Mouse (Mus musculus): ENCODE measurements around the gene Hoxa3.

Hoxa3 gene

GRCm38 (mm10) chr6:52221337-52221992 lies 8.3 kb upstream of the Hoxa3 start, which contains the start of gene Hoxa7:
Hoxa7 (minus strand) TSS chr6:52221854.
- peak; percentile 68 for ATAC-seq (ENCODE audit: insufficient number of reproducible peaks, low FRiP score, low TSS enrichment)

GRCm38 (mm10) chr6:52220865-52221310 lies 7.8 kb upstream of the Hoxa3 start:
- ATAC-seq (ENCODE audit: insufficient number of reproducible peaks, low FRiP score, low TSS enrichment), result no peak

- no peak for ATAC-seq (ENCODE audit: insufficient number of reproducible peaks, low FRiP score, low TSS enrichment)
These were observed 7.1 kb upstream of the Hoxa3 start for GRCm38 (mm10) chr6:52220003-52220864.

GRCm38 (mm10) chr6:52219234-52219942 lies 6.3 kb upstream of the Hoxa3 start:
- no peak for ATAC-seq (ENCODE audit: insufficient number of reproducible peaks, low FRiP score, low TSS enrichment)

- no peak for ATAC-seq (ENCODE audit: insufficient number of reproducible peaks, low FRiP score, low TSS enrichment)
These were observed 5.6 kb upstream of the Hoxa3 start for GRCm38 (mm10) chr6:52218643-52219215.

GRCm38 (mm10) chr6:52217895-52218642 lies 4.9 kb upstream of the Hoxa3 start:
- ATAC-seq (ENCODE audit: insufficient number of reproducible peaks, low FRiP score, low TSS enrichment), result no peak

DNA sequence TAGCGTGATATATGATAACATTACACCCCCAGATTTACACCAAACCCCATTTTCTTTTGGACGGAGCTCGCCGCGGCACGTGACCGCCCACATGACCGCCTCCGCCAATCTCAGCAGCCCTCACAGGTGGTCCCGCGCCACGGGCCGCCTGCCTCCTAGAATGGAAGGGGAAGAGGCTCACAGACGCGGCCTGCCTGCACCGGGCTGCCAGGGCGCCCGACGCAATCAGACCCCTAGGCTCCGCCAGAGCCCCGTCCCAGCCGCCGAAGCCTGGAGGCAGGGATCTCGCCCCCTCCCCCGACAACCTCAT lies 4.3 kb upstream of the Hoxa3 start:
- no peak for ATAC-seq (ENCODE audit: insufficient number of reproducible peaks, low FRiP score, low TSS enrichment)

GRCm38 (mm10) chr6:52216691-52217458 lies 3.7 kb upstream of the Hoxa3 start:
- ATAC-seq (ENCODE audit: insufficient number of reproducible peaks, low FRiP score, low TSS enrichment), result no peak

GRCm38 (mm10) chr6:52215771-52216535 lies 2.8 kb upstream of the Hoxa3 start:
- ATAC-seq (ENCODE audit: insufficient number of reproducible peaks, low FRiP score, low TSS enrichment), result no peak

DNA sequence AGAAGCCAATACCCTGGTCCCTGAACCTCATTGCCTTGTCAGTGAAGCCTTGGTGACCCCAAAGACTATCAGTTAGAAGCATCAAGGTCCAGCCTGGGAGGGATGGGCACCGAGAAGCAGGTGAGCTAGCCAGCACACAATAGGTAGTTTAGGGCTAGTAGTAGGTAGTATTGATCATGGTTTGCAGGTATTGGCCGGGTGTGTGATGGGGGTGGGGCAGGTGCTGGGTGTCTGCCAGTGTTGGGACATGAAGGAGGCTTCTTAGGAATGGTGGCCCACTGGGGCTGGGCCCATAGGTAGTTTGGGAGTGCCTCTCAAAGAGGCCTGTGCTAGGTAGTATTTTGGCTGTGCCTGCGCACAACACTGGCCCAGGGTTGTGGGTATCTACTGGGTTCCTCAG lies 1.9 kb upstream of the Hoxa3 start:
- no peak for ATAC-seq (ENCODE audit: insufficient number of reproducible peaks, low FRiP score, low TSS enrichment)

DNA sequence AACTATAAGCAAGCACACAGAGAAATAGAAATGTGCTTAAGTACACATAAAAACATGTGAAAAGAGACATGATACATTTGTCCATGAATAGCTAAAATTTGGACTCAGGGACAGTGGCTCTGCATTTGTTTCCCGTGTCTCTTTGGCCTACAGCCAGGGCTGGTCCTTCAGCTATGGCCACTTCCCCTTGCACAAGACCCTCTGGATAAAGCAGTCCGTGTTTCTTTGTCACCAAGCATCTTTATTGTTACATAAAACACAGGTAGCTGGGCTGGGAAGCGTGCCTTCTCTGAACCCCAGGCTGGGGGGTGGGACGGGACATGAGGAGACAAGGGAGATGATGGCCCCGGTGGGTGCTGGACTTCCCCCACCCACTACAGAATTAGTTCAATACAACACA lies 1.1 kb upstream of the Hoxa3 start:
- ATAC-seq (ENCODE audit: insufficient number of reproducible peaks, low FRiP score, low TSS enrichment), result no peak

DNA sequence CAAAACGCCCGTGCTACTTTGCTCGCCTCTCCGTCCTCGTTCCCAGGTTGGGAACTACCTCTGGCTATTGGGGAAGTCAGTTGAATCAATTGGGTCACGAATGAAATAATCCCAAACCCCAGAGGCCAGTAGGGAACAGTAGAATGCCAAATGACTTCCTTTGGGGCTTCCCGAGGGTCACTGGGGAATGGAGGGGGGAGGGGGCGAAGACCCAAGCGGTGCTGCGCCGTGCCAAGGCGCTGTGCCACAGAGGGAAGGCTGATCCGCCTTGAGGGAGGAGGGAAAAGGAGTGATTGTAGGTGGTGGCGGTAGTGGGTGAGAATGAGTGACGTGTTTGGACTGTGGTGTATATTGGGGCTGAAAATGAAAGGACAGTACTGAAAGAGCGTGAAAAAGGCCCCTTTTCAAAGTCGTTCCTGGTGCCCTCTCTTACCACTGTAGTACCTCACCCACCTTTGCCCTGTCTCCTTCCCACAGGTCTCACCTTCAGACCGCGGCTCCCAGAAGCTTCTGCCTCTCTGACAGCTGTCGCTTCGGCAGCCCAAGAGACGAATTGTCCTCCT lies 499 bp downstream of the Hoxa3 start:
- ATAC-seq (ENCODE audit: insufficient number of reproducible peaks, low FRiP score, low TSS enrichment), result no peak

DNA sequence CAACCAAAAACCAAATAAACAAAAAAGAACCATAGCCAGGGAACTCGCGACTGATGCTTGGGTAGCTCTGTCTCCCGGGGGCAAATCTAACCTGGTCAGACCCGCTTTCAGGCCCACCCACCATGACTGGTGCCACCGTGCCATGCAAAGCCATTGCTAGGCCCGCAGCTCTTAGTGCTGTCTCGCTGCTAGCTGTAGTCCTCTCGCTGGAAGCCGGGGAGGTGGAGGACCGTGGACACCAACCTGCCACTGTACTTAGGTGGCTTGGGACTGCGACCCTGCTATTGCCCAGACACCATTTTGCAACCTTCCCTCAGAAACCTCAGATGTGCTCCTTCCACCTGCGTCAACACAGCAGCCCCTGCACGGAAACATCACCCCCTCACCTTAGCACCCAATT lies 1.2 kb downstream of the Hoxa3 start:
- ATAC-seq (ENCODE audit: insufficient number of reproducible peaks, low FRiP score, low TSS enrichment), result no peak

DNA sequence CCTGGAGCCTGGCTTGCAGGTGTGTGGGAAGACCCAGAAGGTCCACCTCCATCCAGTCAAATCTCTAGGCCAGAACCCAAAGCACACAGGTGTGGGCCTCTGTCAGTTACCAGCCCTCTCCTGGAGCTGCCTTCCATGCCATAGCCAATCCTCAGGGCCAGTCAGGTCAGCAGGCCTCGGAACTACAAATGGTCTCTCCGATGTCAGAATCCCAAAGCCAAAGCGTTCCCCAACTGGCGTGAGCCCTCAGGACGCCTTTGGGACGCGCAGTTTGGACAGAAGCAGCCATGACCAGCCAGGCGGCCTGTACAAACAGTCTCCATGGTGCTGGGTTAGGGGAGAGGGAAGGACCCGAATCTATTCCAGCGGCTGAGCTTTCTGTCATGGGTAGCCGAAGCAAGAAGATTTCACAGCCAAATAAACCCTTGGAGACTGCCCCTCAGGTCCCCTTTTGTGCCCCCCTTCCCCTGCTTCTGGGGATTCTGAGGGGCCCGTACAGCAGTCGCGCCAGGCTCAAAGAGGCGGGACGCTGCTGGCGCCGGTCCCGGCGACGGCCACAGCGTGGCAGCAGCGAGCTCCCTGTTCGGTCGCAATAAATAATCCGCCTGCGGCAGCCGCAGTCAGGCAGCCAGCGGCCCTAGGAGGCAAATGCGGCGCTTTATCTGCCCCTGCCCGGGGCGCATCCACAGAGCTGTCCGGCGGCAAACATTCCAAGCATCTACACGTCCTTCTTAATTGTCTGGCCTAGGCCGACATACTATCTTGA lies 1.8 kb downstream of the Hoxa3 start:
- no peak for ATAC-seq (ENCODE audit: insufficient number of reproducible peaks, low FRiP score, low TSS enrichment)

DNA sequence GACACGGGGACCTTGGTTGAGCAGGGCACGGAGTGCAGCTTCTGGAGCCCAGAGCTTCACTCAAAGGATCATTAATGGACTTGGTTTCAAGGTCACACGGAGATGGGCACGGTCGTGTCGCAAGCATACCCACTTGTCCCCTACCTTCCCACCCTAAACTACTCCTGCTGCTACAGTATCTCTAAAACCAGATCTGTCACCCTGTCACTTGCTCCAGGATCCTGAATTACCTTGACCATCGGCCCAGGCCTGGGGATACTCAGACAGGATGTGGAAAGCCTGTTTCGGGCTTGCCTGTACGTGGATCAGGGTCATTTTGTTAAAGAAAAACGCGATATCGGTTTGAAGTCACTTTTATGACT lies 3.5 kb downstream of the Hoxa3 start:
- ATAC-seq (ENCODE audit: insufficient number of reproducible peaks, low FRiP score, low TSS enrichment), result no peak

DNA sequence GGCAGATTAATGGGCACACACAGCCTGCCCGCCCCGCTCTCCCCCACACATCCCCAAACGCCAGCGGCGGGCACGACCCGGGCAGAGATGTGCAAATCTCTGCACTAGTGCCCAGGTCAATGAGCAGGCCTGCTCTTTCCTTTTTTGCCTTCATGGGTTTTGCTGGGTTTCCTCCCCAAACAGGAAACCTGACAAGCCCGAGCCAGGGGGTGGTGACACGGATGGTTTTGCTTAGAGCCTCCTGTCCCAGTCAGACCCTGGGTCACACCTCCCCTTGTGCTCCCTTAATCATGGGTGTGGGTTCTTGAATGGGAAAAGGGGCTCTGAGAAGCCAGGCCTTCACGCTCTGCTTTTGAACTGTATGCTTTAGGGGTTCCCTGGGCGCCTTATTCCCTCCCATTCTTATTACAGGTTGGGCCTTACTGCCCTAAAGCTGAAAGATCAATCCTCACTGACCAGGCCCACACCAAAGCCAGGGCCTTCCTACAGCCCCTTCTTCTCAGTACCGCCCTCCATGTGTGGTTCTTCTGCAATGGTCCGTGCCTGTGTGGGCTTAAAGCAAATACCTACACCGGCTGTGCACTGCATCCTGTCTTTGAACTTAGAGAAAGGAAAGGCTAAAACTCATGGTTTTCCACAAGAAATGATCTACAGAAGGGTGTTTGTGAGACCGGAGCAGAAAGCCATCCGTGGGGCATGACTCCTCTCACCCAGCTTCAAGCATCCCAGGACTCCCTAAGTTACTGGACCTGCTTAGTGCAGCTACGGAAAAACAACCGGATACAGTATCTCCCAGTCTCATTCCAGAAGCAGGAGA lies 4.1 kb downstream of the Hoxa3 start:
- ATAC-seq (ENCODE audit: insufficient number of reproducible peaks, low FRiP score, low TSS enrichment), result no peak
